Mouse (Mus musculus) A20 (cell line): ENCODE data around the gene Meis2.

ENCODE experiments used
- DNase-seq: peaks from one replicate; pipeline ENCODE4 v3.0.0-alpha.2; 2011; ENCODE audit warnings: low read depth, low spot score

Gene Meis2

GRCm38 (mm10) chr2:115910217-115910616 is 155.4 kb downstream of the Meis2 start:
- DNase-seq: no peak

GRCm38 (mm10) chr2:115901007-115901406 is 164.6 kb downstream of the Meis2 start:
- no peak for DNase-seq

GRCm38 (mm10) chr2:115897559-115897958 is 168.1 kb downstream of the Meis2 start:
- no peak for DNase-seq

- DNase-seq: no peak
These were observed 168.6 kb downstream of the Meis2 start for GRCm38 (mm10) chr2:115897001-115897400.

- no peak for DNase-seq
These were observed 169.9 kb downstream of the Meis2 start for GRCm38 (mm10) chr2:115895717-115896116.

- no peak for DNase-seq
These were observed 170.4 kb downstream of the Meis2 start for GRCm38 (mm10) chr2:115895256-115895655.

GRCm38 (mm10) chr2:115893113-115893512 is 172.5 kb downstream of the Meis2 start:
- DNase-seq: no peak

GRCm38 (mm10) chr2:115890715-115891114 is 174.9 kb downstream of the Meis2 start:
- no peak for DNase-seq

- DNase-seq: no peak
These were observed 175.6 kb downstream of the Meis2 start for GRCm38 (mm10) chr2:115890030-115890429.

GRCm38 (mm10) chr2:115889212-115889611 is 176.4 kb downstream of the Meis2 start:
- DNase-seq: no peak

GRCm38 (mm10) chr2:115888336-115889077 is 177.1 kb downstream of the Meis2 start:
- no peak for DNase-seq

- no peak for DNase-seq
These were observed 178.0 kb downstream of the Meis2 start for GRCm38 (mm10) chr2:115887631-115888030.

- DNase-seq: no peak
These were observed 181.5 kb downstream of the Meis2 start for GRCm38 (mm10) chr2:115884184-115884583.

- DNase-seq: no peak
These were observed 182.1 kb downstream of the Meis2 start for GRCm38 (mm10) chr2:115883520-115883919.

GRCm38 (mm10) chr2:115875802-115876531 is 189.7 kb downstream of the Meis2 start:
- DNase-seq: no peak

- DNase-seq: no peak
These were observed 192.8 kb downstream of the Meis2 start for GRCm38 (mm10) chr2:115872851-115873250.

GRCm38 (mm10) chr2:115869966-115870365 is 195.7 kb downstream of the Meis2 start:
- no peak for DNase-seq

GRCm38 (mm10) chr2:115860600-115861347 is 204.9 kb downstream of the Meis2 start:
- DNase-seq: no peak

- no peak for DNase-seq
These were observed 205.5 kb downstream of the Meis2 start for GRCm38 (mm10) chr2:115860141-115860480.

GRCm38 (mm10) chr2:115859371-115860140 is 206.1 kb downstream of the Meis2 start:
- DNase-seq: no peak

- no peak for DNase-seq
These were observed 206.7 kb downstream of the Meis2 start for GRCm38 (mm10) chr2:115858927-115859326.

GRCm38 (mm10) chr2:115858246-115858645 is 207.4 kb downstream of the Meis2 start:
- no peak for DNase-seq
